Mouse (Mus musculus) testis, adult 2 months (tissue): ENCODE data around the gene Ankrd33b. TPM values are rescaled to one million over a fixed set of nuclear protein-coding genes. Genes with fewer than 3 reads are reported as not detected.
A peak's percentile ranks its signal among the peaks of the same experiment; 100 is the strongest.

ENCODE experiments used
- H3K27ac ChIP-seq: fragments of 200-500 bp; 2 replicates; pipeline ENCODE4 v1.5.1; 2012; ENCODE audit warnings: low read depth, low read length; ENCODE audit not compliant: control insufficient read depth, insufficient read depth
- H3K27me3 ChIP-seq: fragments of 200-500 bp; 2 replicates; pipeline ENCODE4 v1.6.1; 2012; ENCODE audit warnings: mild to moderate bottlenecking, low read length, moderate library complexity; ENCODE audit not compliant: control insufficient read depth, insufficient read depth
- H3K36me3 ChIP-seq: fragments of 200-500 bp; 2 replicates; pipeline ENCODE4 v1.6.1; 2012; ENCODE audit warnings: mild to moderate bottlenecking, low read length; ENCODE audit not compliant: control insufficient read depth, insufficient read depth
- H3K4me1 ChIP-seq: fragments of 200-500 bp; 2 replicates; pipeline ENCODE4 v1.6.1; 2012; ENCODE audit warnings: low read length; ENCODE audit not compliant: control insufficient read depth, insufficient read depth
- H3K4me3 ChIP-seq: fragments of 200-500 bp; 2 replicates; pipeline ENCODE4 v1.5.1; 2012; ENCODE audit warnings: low read depth, mild to moderate bottlenecking, low read length, moderate library complexity, mixed read lengths; ENCODE audit not compliant: control insufficient read depth
- CTCF ChIP-seq: fragments of 200-500 bp; IDR thresholded peaks from 2 replicates; pipeline ENCODE4 v1.5.1; 2012; ENCODE audit warnings: low read depth, mild to moderate bottlenecking, inconsistent platforms, low read length, moderate library complexity; ENCODE audit not compliant: control insufficient read depth, insufficient read depth, insufficient replicate concordance
- POLR2A ChIP-seq: fragments of 200-500 bp; IDR thresholded peaks from 2 replicates; pipeline ENCODE4 v1.6.1; 2012; ENCODE audit warnings: low read depth, mild to moderate bottlenecking, inconsistent platforms, low read length, moderate library complexity; ENCODE audit not compliant: control insufficient read depth
- polyA plus RNA-seq: library from polyadenylated mRNA; depleted of rRNA; stranded (reverse); fragments of >200 nt; gene quantifications from 2 replicates; pipeline ENCODE4 v1.2.3, GENCODE M21; 2012; rRNA removed

Ankrd33b gene
- 0.58 and 0.88 TPM in 2 replicates for polyA plus RNA-seq

DNA sequence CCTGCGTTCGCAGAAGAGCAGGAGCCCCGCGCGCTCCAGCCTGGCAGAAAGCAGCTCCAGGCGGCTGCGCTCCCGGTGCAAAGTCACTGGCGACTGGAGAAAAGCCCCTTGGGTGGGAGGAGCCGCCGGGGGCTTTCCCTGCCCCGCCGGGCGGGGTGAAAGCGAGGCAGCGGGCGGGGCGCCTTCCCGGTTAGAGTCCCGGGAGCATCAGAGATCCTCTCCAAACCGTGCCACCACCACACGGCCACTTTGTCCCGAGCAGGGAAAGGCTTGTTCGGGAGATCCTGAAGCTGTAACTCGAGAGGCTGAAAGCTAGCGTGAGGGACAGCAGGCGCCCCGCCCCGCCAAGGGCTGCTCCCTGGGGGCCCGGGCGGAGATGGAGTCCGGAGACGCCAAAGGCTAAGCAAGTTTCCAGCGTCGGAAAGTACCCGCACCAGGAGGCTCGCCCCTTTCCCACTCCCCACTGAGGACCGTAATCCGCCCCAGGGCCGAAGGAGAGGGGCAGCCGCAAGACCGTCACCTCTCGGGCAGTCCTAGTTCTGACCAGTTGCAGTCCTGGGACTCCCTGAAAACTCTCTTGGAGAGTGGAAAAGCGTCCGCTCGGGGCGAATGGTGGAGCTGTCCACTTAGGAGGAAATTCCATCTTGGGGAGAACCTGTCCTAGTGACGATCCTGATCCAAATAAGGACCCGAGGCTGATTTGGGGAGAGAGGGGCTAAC is at the start of gene Ankrd33b:
Ankrd33b (minus strand) TSS at position 246 of the 720 bp plus-strand sequence.
- H3K27ac ChIP-seq = no peak within 1 kb of the TSS
- H3K4me1 ChIP-seq = peaks cover 10% of the 10 kb centered on the region
- 0 out of 2 replicates have a peak, but pooled peaks cover 3% of the 10 kb centered on the region for H3K27me3 ChIP-seq

GRCm38 (mm10) chr15:31415181-31415580 is 47.7 kb upstream of the Ankrd33b start:
- Histone ChIP-seq H3K36me3 (no peaks in the 10 kb centered on the region), H3K27ac (no peak overlapping the region), H3K4me1 (peaks cover 5% of the 10 kb centered on the region; the same call in 1 of the 2 replicates), H3K4me3 (no peak overlapping the region), H3K27me3 (no peaks in the 10 kb centered on the region)
- TF ChIP-seq CTCF (no peak), POLR2A (no peak)

More for the DNA sequence above, at the start of gene Ankrd33b:
- TF ChIP-seq CTCF (no peak), POLR2A (no peak)
- Histone ChIP-seq H3K36me3 (no peaks in the 10 kb centered on the region), H3K4me3 (peak within 1 kb of the TSS; percentile 72)

DNA sequence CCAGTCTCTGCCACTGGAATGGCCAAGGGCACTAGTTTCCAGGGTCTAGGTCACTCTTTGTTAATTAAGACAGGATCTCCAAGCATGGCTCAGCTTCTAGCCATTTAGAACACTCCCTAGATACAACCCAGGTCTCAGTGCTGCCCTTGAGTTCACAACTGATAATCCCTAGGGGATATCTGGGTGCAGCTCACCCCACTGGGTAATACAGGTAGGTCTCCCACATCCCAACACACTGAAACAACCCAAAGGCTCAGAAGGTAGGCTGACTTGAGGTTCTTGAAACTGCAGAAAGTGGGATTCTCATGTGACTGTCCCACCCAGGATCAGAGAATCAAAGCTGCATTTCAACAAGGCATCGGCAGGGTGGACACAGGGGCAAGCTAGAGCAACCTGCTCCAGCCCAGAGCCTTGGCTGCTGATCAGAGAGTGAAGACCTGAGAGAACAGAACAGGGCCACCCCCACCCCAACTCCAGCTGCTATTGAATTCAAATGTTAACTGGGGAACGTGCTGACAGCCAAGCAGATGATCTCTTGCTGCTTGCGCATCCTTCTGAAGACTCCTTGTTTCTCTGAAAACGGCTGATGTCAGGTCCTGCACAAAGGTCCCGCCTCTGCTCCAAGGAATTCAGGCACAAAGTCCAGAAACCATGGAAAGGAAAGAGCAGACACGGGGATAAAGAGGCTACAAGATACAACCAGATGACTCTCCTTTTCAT is 46.8 kb upstream of the Ankrd33b start:
- Histone ChIP-seq H3K27me3 (no peaks in the 10 kb centered on the region), H3K4me3 (no peak overlapping the region), H3K4me1 (peaks cover 5% of the 10 kb centered on the region; the same call in 1 of the 2 replicates), H3K27ac (no peak overlapping the region), H3K36me3 (no peaks in the 10 kb centered on the region)
- TF ChIP-seq CTCF (no peak), POLR2A (no peak)

DNA sequence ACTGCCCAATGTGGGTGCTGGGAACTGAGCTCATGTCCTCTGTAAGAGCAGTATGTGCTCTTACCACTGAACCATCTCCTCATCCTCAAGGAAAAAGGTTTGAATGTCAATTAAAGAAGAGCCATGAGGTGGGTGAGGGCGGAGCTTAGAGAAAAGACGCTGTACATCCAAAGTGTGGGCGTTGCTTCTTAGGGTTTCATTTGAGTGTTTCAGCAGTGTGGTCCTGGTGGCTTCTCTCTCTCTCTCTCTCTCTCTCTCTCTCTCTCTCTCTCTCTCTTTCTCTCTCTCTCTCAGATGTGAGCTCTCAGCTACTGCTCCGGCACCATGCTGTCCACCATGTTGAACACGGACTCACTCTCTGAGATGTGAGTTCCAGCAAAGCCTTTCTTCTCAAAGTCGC is 46.1 kb upstream of the Ankrd33b start:
- H3K27ac ChIP-seq = no peak overlapping the region
- H3K36me3 ChIP-seq = no peaks in the 10 kb centered on the region
- H3K27me3 ChIP-seq = no peaks in the 10 kb centered on the region
- peaks cover 5% of the 10 kb centered on the region; the same call in 1 of the 2 replicates for H3K4me1 ChIP-seq
- no peak overlapping the region for H3K4me3 ChIP-seq
- TF ChIP-seq POLR2A (no peak), CTCF (no peak)

DNA sequence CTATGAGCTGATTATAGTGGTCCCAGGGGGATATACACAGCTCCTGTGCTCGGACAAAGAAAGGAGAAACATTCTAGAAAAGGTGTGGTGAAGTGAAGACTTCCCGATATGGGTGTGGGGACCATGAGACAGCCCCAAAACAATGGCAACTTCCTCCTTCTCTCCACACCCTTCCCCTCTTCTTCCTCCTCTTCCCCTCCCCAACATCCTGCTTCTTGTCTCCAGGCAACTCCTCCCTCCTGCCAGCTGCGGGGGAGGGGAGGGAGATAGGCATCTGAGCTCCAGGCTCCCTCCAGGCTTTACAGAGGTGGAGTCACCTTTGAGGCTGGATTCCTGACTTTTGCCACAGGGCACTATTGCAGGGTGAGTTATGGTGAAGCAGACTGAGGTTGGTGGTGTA is 45.4 kb upstream of the Ankrd33b start:
- H3K27me3 ChIP-seq = no peaks in the 10 kb centered on the region
- TF ChIP-seq POLR2A (no peak), CTCF (no peak)
- peaks cover 1% of the 10 kb centered on the region; the same call in 1 of the 2 replicates for H3K4me1 ChIP-seq
- no peak overlapping the region for H3K4me3 ChIP-seq
- H3K36me3 ChIP-seq = no peaks in the 10 kb centered on the region
- no peak overlapping the region for H3K27ac ChIP-seq

- H3K4me1 ChIP-seq = no peaks in the 10 kb centered on the region
- no peaks in the 10 kb centered on the region for H3K27me3 ChIP-seq
- no peak overlapping the region for H3K27ac ChIP-seq
- H3K4me3 ChIP-seq = no peak overlapping the region
- TF ChIP-seq POLR2A (no peak), CTCF (no peak)
- H3K36me3 ChIP-seq = no peaks in the 10 kb centered on the region
These were observed 44.9 kb upstream of the Ankrd33b start for GRCm38 (mm10) chr15:31412436-31412835.

- Histone ChIP-seq H3K4me1 (no peaks in the 10 kb centered on the region), H3K27ac (no peak overlapping the region), H3K4me3 (no peak overlapping the region), H3K27me3 (no peaks in the 10 kb centered on the region), H3K36me3 (no peaks in the 10 kb centered on the region)
- TF ChIP-seq CTCF (no peak), POLR2A (no peak)
These were observed 40.0 kb upstream of the Ankrd33b start for GRCm38 (mm10) chr15:31407490-31407889.
